8 mouse cellular contexts compared by ENCODE assay signal in genomic region chr13:31620499-31620847, GRCm38 (mm10). TPM values are rescaled to one million over a fixed set of nuclear protein-coding genes. Genes with fewer than 3 reads are reported as not detected.
A peak's percentile ranks its signal among the peaks of the same experiment; 100 is the strongest.
DNase-seq lines count a peak whose midpoint lies in the region; ATAC-seq and TF ChIP-seq lines count a peak whose summit lies in the region.

No protein-coding gene starts in this region.

- no peak for TF ChIP-seq CTCF in forebrain, postnatal 0 days (IDR thresholded peaks at IDR 0.05; ENCODE audit: low read depth)

- no peaks in the 10 kb centered on the region for H3K4me1 ChIP-seq in forebrain, postnatal 0 days (ENCODE audit: insufficient read depth)
- peaks cover 16% of the 10 kb centered on the region for H3K4me1 ChIP-seq in forebrain, embryonic 13.5 days
- H3K4me1 ChIP-seq in lung, embryonic 15.5 days, result peaks cover 35% of the 10 kb centered on the region
- peaks cover 26% of the 10 kb centered on the region for H3K4me1 ChIP-seq in intestine, embryonic 15.5 days (replicated peaks)
- peaks cover 24% of the 10 kb centered on the region for H3K4me1 ChIP-seq in stomach, embryonic 14.5 days (ENCODE audit: control insufficient read depth, insufficient read depth, low read length)

- no peak overlapping the region for H3K9ac ChIP-seq in forebrain, postnatal 0 days
- H3K9ac ChIP-seq in forebrain, embryonic 13.5 days, result no peak overlapping the region
- H3K9ac ChIP-seq in lung, embryonic 15.5 days, result peak overlapping the region; percentile 13; the same call in 1 of the 2 replicates
- peak overlapping the region; percentile 14; the same call in 1 of the 2 replicates for H3K9ac ChIP-seq in intestine, embryonic 15.5 days
- peak overlapping the region; percentile 28; the same call in 1 of the 2 replicates for H3K9ac ChIP-seq in stomach, embryonic 14.5 days (replicated peaks; ENCODE audit: low read depth, low read length)

- H3K27ac ChIP-seq in forebrain, postnatal 0 days (ENCODE audit: low read depth, low read length), result no peak overlapping the region
- H3K27ac ChIP-seq in forebrain, embryonic 13.5 days, result no peak overlapping the region
- H3K27ac ChIP-seq in lung, embryonic 15.5 days, result peak overlapping the region; percentile 77; the same call in 1 of the 2 replicates
- H3K27ac ChIP-seq in intestine, embryonic 15.5 days, result peak overlapping the region; percentile 28; the same call in 1 of the 2 replicates
- H3K27ac ChIP-seq in stomach, embryonic 14.5 days (ENCODE audit: low read length), result peak overlapping the region; percentile 39; the same call in 1 of the 2 replicates

- H3K4me3 ChIP-seq in forebrain, postnatal 0 days (ENCODE audit: low read depth, low read length), result no peak overlapping the region
- no peak overlapping the region for H3K4me3 ChIP-seq in forebrain, embryonic 13.5 days
- H3K4me3 ChIP-seq in lung, embryonic 15.5 days, result peak overlapping the region; percentile 41
- peak overlapping the region; percentile 18 for H3K4me3 ChIP-seq in intestine, embryonic 15.5 days (replicated peaks)
- peak overlapping the region; percentile 25 for H3K4me3 ChIP-seq in stomach, embryonic 14.5 days (ENCODE audit: low read depth, low read length)

- no peaks in the 10 kb centered on the region for H3K36me3 ChIP-seq in forebrain, postnatal 0 days (ENCODE audit: insufficient read depth)
- no peaks in the 10 kb centered on the region for H3K36me3 ChIP-seq in forebrain, embryonic 13.5 days (ENCODE audit: poor library complexity, severe bottlenecking)
- no peaks in the 10 kb centered on the region for H3K36me3 ChIP-seq in lung, embryonic 15.5 days
- no peaks in the 10 kb centered on the region for H3K36me3 ChIP-seq in intestine, embryonic 15.5 days
- no peaks in the 10 kb centered on the region for H3K36me3 ChIP-seq in stomach, embryonic 14.5 days (ENCODE audit: control insufficient read depth, insufficient read depth, low read length)

- DNase-seq in forebrain, postnatal 0 days, result no peak
- no peak for DNase-seq in lung, adult 18-20 months
- DNase-seq in natural killer cell, adult 2 months (ENCODE audit: low spot score in 2 of 2), result no peak
- DNase-seq in thymus, postnatal 0 days (ENCODE audit: low spot score), result no peak

- ATAC-seq in forebrain, postnatal 0 days, result no peak
- no peak for ATAC-seq in forebrain, embryonic 13.5 days
- ATAC-seq in lung, embryonic 15.5 days (ENCODE audit: borderline replicate concordance, extremely low read depth, low FRiP score, low TSS enrichment), result no peak
- ATAC-seq in intestine, embryonic 15.5 days, result no peak
- no peak for ATAC-seq in stomach, embryonic 14.5 days (ENCODE audit: insufficient number of reproducible peaks, insufficient read depth, low FRiP score, low read depth)

- H3K9me3 ChIP-seq in forebrain, postnatal 0 days (ENCODE audit: low read length), result no peaks in the 10 kb centered on the region
- H3K9me3 ChIP-seq in forebrain, embryonic 13.5 days (replicated peaks), result no peaks in the 10 kb centered on the region
- no peaks in the 10 kb centered on the region for H3K9me3 ChIP-seq in lung, embryonic 15.5 days
- H3K9me3 ChIP-seq in intestine, embryonic 15.5 days, result no peaks in the 10 kb centered on the region
- H3K9me3 ChIP-seq in stomach, embryonic 14.5 days (ENCODE audit: control insufficient read depth, low read depth, low read length), result no peaks in the 10 kb centered on the region

- 1% methylated on average over 10 of the region's 10 CpGs for WGBS in forebrain, postnatal 0 days
- WGBS in forebrain, embryonic 13.5 days, result 0% methylated on average over 10 of the region's 10 CpGs
- 3% methylated on average over 10 of the region's 10 CpGs for WGBS in lung, embryonic 15.5 days
- 3% methylated on average over 10 of the region's 10 CpGs for WGBS in intestine, embryonic 15.5 days
- whole genome bisulfite sequencing in stomach, embryonic 14.5 days, result 4% methylated on average over 10 of the region's 10 CpGs

- H3K27me3 ChIP-seq in forebrain, postnatal 0 days (ENCODE audit: insufficient read depth, low read length), result peaks cover 94% of the 10 kb centered on the region
- H3K27me3 ChIP-seq in forebrain, embryonic 13.5 days, result peaks cover 98% of the 10 kb centered on the region
- peaks cover 97% of the 10 kb centered on the region for H3K27me3 ChIP-seq in lung, embryonic 15.5 days
- H3K27me3 ChIP-seq in intestine, embryonic 15.5 days (replicated peaks), result peaks cover 61% of the 10 kb centered on the region
- H3K27me3 ChIP-seq in stomach, embryonic 14.5 days (ENCODE audit: control insufficient read depth, insufficient read depth, low read length), result peaks cover 34% of the 10 kb centered on the region

- peak overlapping the region; percentile 20; the same call in 1 of the 2 replicates for H3K4me2 ChIP-seq in forebrain, postnatal 0 days (ENCODE audit: low read depth)
- no peak overlapping the region for H3K4me2 ChIP-seq in forebrain, embryonic 13.5 days
- peak overlapping the region; percentile 81 for H3K4me2 ChIP-seq in lung, embryonic 15.5 days
- H3K4me2 ChIP-seq in intestine, embryonic 15.5 days (replicated peaks), result peak overlapping the region; percentile 77
- peak overlapping the region; percentile 75 for H3K4me2 ChIP-seq in stomach, embryonic 14.5 days (replicated peaks; ENCODE audit: low read depth, low read length)

RNA-seq across cellular contexts. Expression of gene Foxf2, which starts 5.1 kb away (rescaled TPM):
- 4.6 and 7.8 TPM in 2 replicates for total RNA-seq in forebrain, postnatal 0 days (2014; rRNA removed)
- polyA plus RNA-seq in forebrain, postnatal 0 days (2015; fragmentation: Nextera tagmentation; extraction: Ambion mirVana), result 4.1 and 5.7 TPM in 2 replicates
- 2.9 and 3.4 TPM in 2 replicates for polyA plus RNA-seq in forebrain, embryonic 13.5 days (2015; fragmentation: Nextera tagmentation; extraction: Ambion mirVana)
- 29.5 and 30.4 TPM in 2 replicates for polyA plus RNA-seq in lung, embryonic 15.5 days (2015; fragmentation: Nextera tagmentation; extraction: Ambion mirVana)
- polyA plus RNA-seq in intestine, embryonic 15.5 days (2015; fragmentation: Nextera tagmentation; extraction: Ambion mirVana), result 17.7 and 20.1 TPM in 2 replicates
- 21.3 and 21.9 TPM in 2 replicates for polyA plus RNA-seq in stomach, embryonic 14.5 days (2014; fragmentation: Nextera tagmentation; extraction: Ambion mirVana)
- not detected in 2 replicates for polyA plus RNA-seq in thymus, postnatal 0 days (2015; fragmentation: Nextera tagmentation; extraction: Ambion mirVana)

Comparison
In these comparisons a context has a peak if more than half of its experiments do, and no peak if none do; other contexts are left out.
1. H3K27ac ChIP-seq: peak in lung, embryonic 15.5 days (single experiment), intestine, embryonic 15.5 days (single experiment) and stomach, embryonic 14.5 days (single experiment); none in forebrain, postnatal 0 days (single experiment) and forebrain, embryonic 13.5 days (single experiment).
2. H3K4me3 ChIP-seq: peak in lung, embryonic 15.5 days (single experiment), intestine, embryonic 15.5 days (single experiment) and stomach, embryonic 14.5 days (single experiment); none in forebrain, postnatal 0 days (single experiment) and forebrain, embryonic 13.5 days (single experiment).
3. H3K9ac ChIP-seq: peak in lung, embryonic 15.5 days (single experiment), intestine, embryonic 15.5 days (single experiment) and stomach, embryonic 14.5 days (single experiment); none in forebrain, postnatal 0 days (single experiment) and forebrain, embryonic 13.5 days (single experiment).